Mouse (Mus musculus) testis, adult 2 months (tissue): Measurements from ENCODE around the gene Arpc1b.

Experiments used
- CTCF ChIP-seq: fragments of 200-500 bp; IDR thresholded peaks from 2 replicates; pipeline ENCODE4 v1.5.1; 2012; ENCODE audit warnings: low read depth, mild to moderate bottlenecking, inconsistent platforms, low read length, moderate library complexity; ENCODE audit not compliant: control insufficient read depth, insufficient read depth, insufficient replicate concordance
- POLR2A ChIP-seq: fragments of 200-500 bp; IDR thresholded peaks from 2 replicates; pipeline ENCODE4 v1.6.1; 2012; ENCODE audit warnings: low read depth, mild to moderate bottlenecking, inconsistent platforms, low read length, moderate library complexity; ENCODE audit not compliant: control insufficient read depth

- TF ChIP-seq CTCF (no peak), POLR2A (no peak)
Observed at GRCm38 (mm10) chr5:145147748-145148147, 33.7 kb downstream of the Arpc1b start.
